Mouse (Mus musculus) MEL (cell line): ENCODE measurements around the gene Ddx1. TPM values are rescaled to one million over a fixed set of nuclear protein-coding genes. Genes with fewer than 3 reads are reported as not detected.

Experiments
- DNase-seq: peaks from one replicate; pipeline ENCODE4 v3.0.0; 2011; ENCODE audit warnings: low read depth, low spot score
- H3K27ac ChIP-seq: 2 replicates; pipeline ENCODE4 v1.5.1; 2012; ENCODE audit warnings: low read depth, mild to moderate bottlenecking, control low read depth, low read length, moderate library complexity; ENCODE audit not compliant: control insufficient read depth
- H3K27me3 ChIP-seq, 2 experiments: fragments of 150-350 bp in 1 of 2; sonication (generic) in 1 of 2; 2 replicates each; pipeline ENCODE4 v1.6.1; 2012; ENCODE audit warnings: low read length in 2 of 2, mild to moderate bottlenecking in 2 of 2, improper control_type of control experiment in 1 of 2, moderate library complexity in 1 of 2; ENCODE audit not compliant: insufficient read depth in 2 of 2, control insufficient read depth in 1 of 2
- H3K36me3 ChIP-seq, 2 experiments: 2 replicates each; pipeline ENCODE4 v1.6.1; 2012 to 2014; ENCODE audit warnings: low read length in 2 of 2, improper control_type of control experiment in 1 of 2, inconsistent platforms in 1 of 2, mild to moderate bottlenecking in 1 of 2; ENCODE audit not compliant: insufficient read depth in 2 of 2, control insufficient read depth in 1 of 2
- H3K4me1 ChIP-seq, 2 experiments: fragments of 150-350 bp in 1 of 2; sonication (generic) in 1 of 2; 2 replicates each; pipeline ENCODE4 v1.6.1; 2012; ENCODE audit warnings: low read length in 2 of 2, improper control_type of control experiment in 1 of 2, mild to moderate bottlenecking in 1 of 2; ENCODE audit not compliant: insufficient read depth in 2 of 2, control insufficient read depth in 1 of 2
- H3K4me3 ChIP-seq, 2 experiments: fragments of 150-350 bp in 1 of 2; sonication (generic) in 1 of 2; 2 replicates each; pipeline ENCODE4 v1.5.1; 2012; ENCODE audit warnings: low read depth in 2 of 2, low read length in 2 of 2, mild to moderate bottlenecking in 2 of 2, moderate library complexity in 2 of 2, control low read depth in 1 of 2, improper control_type of control experiment in 1 of 2; ENCODE audit not compliant: control insufficient read depth in 1 of 2, insufficient read depth in 1 of 2
- H3K79me2 ChIP-seq: 2 replicates; pipeline ENCODE4 v1.6.1; 2012; ENCODE audit warnings: mild to moderate bottlenecking, low read length, moderate library complexity; ENCODE audit not compliant: control insufficient read depth, poor library complexity, insufficient read depth
- H3K9ac ChIP-seq: 2 replicates; pipeline ENCODE4 v1.6.1; 2012; ENCODE audit warnings: low read depth, mild to moderate bottlenecking, control low read depth, low read length, moderate library complexity; ENCODE audit not compliant: control insufficient read depth, poor library complexity, severe bottlenecking
- H3K9me3 ChIP-seq: fragments of 150-350 bp; sonication (generic); replicated peaks from 2 replicates; pipeline ENCODE4 v1.6.1; 2012; ENCODE audit warnings: mild to moderate bottlenecking, low read length, improper control_type of control experiment, moderate library complexity; ENCODE audit not compliant: insufficient read depth
- CHD1 ChIP-seq: IDR thresholded peaks from 2 replicates; pipeline ENCODE4 v1.6.1; 2012; ENCODE audit warnings: low read depth, mild to moderate bottlenecking, inconsistent platforms, low read length, improper control_type of control experiment
- CHD2 ChIP-seq: IDR thresholded peaks from 2 replicates; pipeline ENCODE4 v1.6.1; 2011; ENCODE audit warnings: low read length, improper control_type of control experiment
- CTCF ChIP-seq, 3 experiments: IDR thresholded peaks in 2 of 3; conservative IDR thresholded peaks in 1 of 3; 2 replicates each; pipeline ENCODE4 v1.5.1; 2011 to 2012; ENCODE audit warnings: low read length in 3 of 3, low read depth in 2 of 3, mild to moderate bottlenecking in 2 of 3, improper control_type of control experiment in 1 of 3, inconsistent platforms in 1 of 3, mixed read lengths in 1 of 3, moderate library complexity in 1 of 3; ENCODE audit not compliant: control insufficient read depth in 1 of 3, insufficient read depth in 1 of 3, poor library complexity in 1 of 3, severe bottlenecking in 1 of 3
- E2F4 ChIP-seq: IDR thresholded peaks from 2 replicates; pipeline ENCODE4 v1.6.1; 2011; ENCODE audit warnings: low read depth, low read length, improper control_type of control experiment, borderline replicate concordance
- ELF1 ChIP-seq: IDR thresholded peaks from 2 replicates; pipeline ENCODE4 v1.6.1; 2014; ENCODE audit warnings: low read depth, mild to moderate bottlenecking, inconsistent platforms, low read length, improper control_type of control experiment, moderate library complexity
- EP300 ChIP-seq, 2 experiments: IDR thresholded peaks; 2 replicates each; pipeline ENCODE4 v1.6.1; 2011; ENCODE audit warnings: improper control_type of control experiment in 2 of 2, low read length in 2 of 2, low read depth in 1 of 2, mild to moderate bottlenecking in 1 of 2
- ETS1 ChIP-seq: IDR thresholded peaks from 2 replicates; pipeline ENCODE4 v1.6.1; 2012; ENCODE audit warnings: low read depth, mild to moderate bottlenecking, inconsistent platforms, low read length, improper control_type of control experiment, moderate library complexity
- GATA1 ChIP-seq: IDR thresholded peaks from 2 replicates; pipeline ENCODE4 v1.6.1; 2011; ENCODE audit warnings: low read depth, low read length, improper control_type of control experiment
- HCFC1 ChIP-seq: IDR thresholded peaks from 2 replicates; pipeline ENCODE4 v1.6.1; 2012; ENCODE audit warnings: low read depth, mild to moderate bottlenecking, inconsistent platforms, low read length, improper control_type of control experiment, moderate library complexity
- KAT2A ChIP-seq: conservative IDR thresholded peaks from 2 replicates; pipeline ENCODE4 v1.6.1; 2012; ENCODE audit warnings: low read depth, low read length, improper control_type of control experiment, inconsistent platforms
- MAFK ChIP-seq: IDR thresholded peaks from 2 replicates; pipeline ENCODE4 v1.6.1; 2011; ENCODE audit warnings: low read depth, mild to moderate bottlenecking, low read length, improper control_type of control experiment, borderline replicate concordance
- MAX ChIP-seq: IDR thresholded peaks from 2 replicates; pipeline ENCODE4 v1.6.1; 2011; ENCODE audit warnings: low read length, improper control_type of control experiment
- MAZ ChIP-seq: IDR thresholded peaks from 2 replicates; pipeline ENCODE4 v1.6.1; 2012; ENCODE audit warnings: low read depth, mild to moderate bottlenecking, inconsistent platforms, low read length, improper control_type of control experiment
- MXI1 ChIP-seq: IDR thresholded peaks from 2 replicates; pipeline ENCODE4 v1.6.1; 2011; ENCODE audit warnings: mild to moderate bottlenecking, low read depth, low read length, improper control_type of control experiment
- MYB ChIP-seq: IDR thresholded peaks from 2 replicates; pipeline ENCODE4 v1.6.1; 2011; ENCODE audit warnings: mild to moderate bottlenecking, low read depth, low read length, improper control_type of control experiment
- NELFE ChIP-seq: IDR thresholded peaks from 2 replicates; pipeline ENCODE4 v1.6.1; 2011; ENCODE audit warnings: low read depth, low read length, improper control_type of control experiment
- NRF1 ChIP-seq: IDR thresholded peaks from 2 replicates; pipeline ENCODE4 v1.6.1; 2014; ENCODE audit warnings: low read depth, mild to moderate bottlenecking, inconsistent platforms, low read length, improper control_type of control experiment, moderate library complexity; ENCODE audit not compliant: poor library complexity, insufficient read depth, severe bottlenecking
- POLR2A ChIP-seq, 2 experiments: IDR thresholded peaks; 2 replicates each; pipeline ENCODE4 v1.6.1; 2011 to 2012; ENCODE audit warnings: low read length in 2 of 2, mild to moderate bottlenecking in 2 of 2, control low read depth in 1 of 2, improper control_type of control experiment in 1 of 2, low read depth in 1 of 2, moderate library complexity in 1 of 2; ENCODE audit not compliant: control insufficient read depth in 1 of 2, insufficient read depth in 1 of 2, poor library complexity in 1 of 2
- POLR2AphosphoS2 ChIP-seq: IDR thresholded peaks from 2 replicates; pipeline ENCODE4 v1.6.1; 2011; ENCODE audit warnings: low read length, improper control_type of control experiment
- POLR2AphosphoS5 ChIP-seq: IDR thresholded peaks from 2 replicates; pipeline ENCODE4 v1.6.1; 2012; ENCODE audit warnings: low read depth, borderline replicate concordance, mild to moderate bottlenecking, inconsistent platforms, low read length, moderate library complexity, mixed read lengths
- RAD21 ChIP-seq: IDR thresholded peaks from 2 replicates; pipeline ENCODE4 v1.6.1; 2011; ENCODE audit warnings: mild to moderate bottlenecking, low read depth, low read length, improper control_type of control experiment
- RCOR1 ChIP-seq: IDR thresholded peaks from 2 replicates; pipeline ENCODE4 v1.6.1; 2012; ENCODE audit warnings: low read depth, mild to moderate bottlenecking, inconsistent platforms, low read length, improper control_type of control experiment
- SIN3A ChIP-seq: IDR thresholded peaks from 2 replicates; pipeline ENCODE4 v1.6.1; 2012; ENCODE audit warnings: low read length, improper control_type of control experiment, inconsistent platforms
- SMC3 ChIP-seq: IDR thresholded peaks from 2 replicates; pipeline ENCODE4 v1.6.1; 2011; ENCODE audit warnings: low read depth, low read length, improper control_type of control experiment
- TBP ChIP-seq: IDR thresholded peaks from 2 replicates; pipeline ENCODE4 v1.8.0; 2011; ENCODE audit warnings: low read depth, low read length, improper control_type of control experiment
- UBTF ChIP-seq: IDR thresholded peaks from 2 replicates; pipeline ENCODE4 v1.6.1; 2012; ENCODE audit warnings: low read depth, mild to moderate bottlenecking, inconsistent platforms, low read length, improper control_type of control experiment, moderate library complexity, borderline replicate concordance; ENCODE audit not compliant: insufficient read depth
- ZC3H11A ChIP-seq: IDR thresholded peaks from 2 replicates; pipeline ENCODE4 v1.6.1; 2012; ENCODE audit warnings: low read depth, mild to moderate bottlenecking, inconsistent platforms, low read length, improper control_type of control experiment
- ZKSCAN1 ChIP-seq: IDR thresholded peaks from 2 replicates; pipeline ENCODE4 v1.6.1; 2012; ENCODE audit warnings: low read depth, mild to moderate bottlenecking, inconsistent platforms, low read length, improper control_type of control experiment, moderate library complexity
- ZMIZ1 ChIP-seq: IDR thresholded peaks from 2 replicates; pipeline ENCODE4 v1.6.1; 2012; ENCODE audit warnings: low read depth, mild to moderate bottlenecking, inconsistent platforms, low read length, improper control_type of control experiment, moderate library complexity
- polyA plus RNA-seq, 2 experiments: library from polyadenylated mRNA; stranded (reverse) in 1 of 2; unstranded in 1 of 2; fragments of >175 nt in 1 of 2; fragments of >200 nt in 1 of 2; gene quantifications; 2 replicates each; pipeline versions ENCODE4 v1.2.1 to v1.2.4; 2012; ENCODE audit warnings: low replicate concordance in 2 of 2, low read depth in 1 of 2; ENCODE audit not compliant: insufficient read length in 2 of 2, insufficient read depth in 1 of 2, missing spikeins in 1 of 2
- total RNA-seq: library from RNA; depleted of rRNA; stranded (reverse); fragments of 300-350 nt; gene quantifications from 2 replicates; pipeline ENCODE4 v1.2.3, GENCODE M21; 2012

Ddx1 gene
- total and polyA plus RNA-seq, 3 experiments = 75.4 to 1,375 (median 134) TPM

GRCm38 (mm10) chr12:13269570-13270390 is 20.8 kb upstream of the Ddx1 start:
- Histone ChIP-seq H3K4me1 (peaks cover 3 to 9% of the 10 kb centered on the region in 2 experiments; a peak in 3 of 4 replicates), H3K9me3 (no peaks in the 10 kb centered on the region), H3K79me2 (peaks cover 13% of the 10 kb centered on the region), H3K27ac (peak overlapping the region; percentile 71), H3K9ac (peak overlapping the region; percentile 95)
- DNase-seq = peak; percentile 62
- TF ChIP-seq EP300 (IDR thresholded peaks at IDR 0.05; ENCODE audit: low read depth in 1 of 2, low read length in 2 of 2) (no peak), UBTF (no peak), ZKSCAN1 (no peak), HCFC1 (no peak), MXI1 (no peak; the same call in 1 of the 2 replicates), POLR2AphosphoS5 (no peak), MAX (no peak; the same call in 1 of the 2 replicates), CHD1 (no peak), ELF1 (no peak), CTCF (IDR thresholded peaks at IDR 0.05 in 2 of 3, conservative IDR thresholded peaks at IDR 0.05 in 1 of 3; ENCODE audit: control insufficient read depth in 1 of 3, insufficient read depth in 1 of 3, low read depth in 2 of 3, low read length in 3 of 3, poor library complexity in 1 of 3, severe bottlenecking in 1 of 3) (no peak), MYB (no peak), GATA1 (no peak), RAD21 (no peak), KAT2A (no peak), CHD2 (no peak), SMC3 (no peak)
- TF ChIP-seq, all 39 proteins: peak for 0
- peaks cover 2 to 8% of the 10 kb centered on the region in 2 experiments; a peak in 2 of 4 replicates for H3K36me3 ChIP-seq
- peak overlapping the region; percentile 73 to 94 for H3K4me3 ChIP-seq
- no peaks in the 10 kb centered on the region for H3K27me3 ChIP-seq

DNA sequence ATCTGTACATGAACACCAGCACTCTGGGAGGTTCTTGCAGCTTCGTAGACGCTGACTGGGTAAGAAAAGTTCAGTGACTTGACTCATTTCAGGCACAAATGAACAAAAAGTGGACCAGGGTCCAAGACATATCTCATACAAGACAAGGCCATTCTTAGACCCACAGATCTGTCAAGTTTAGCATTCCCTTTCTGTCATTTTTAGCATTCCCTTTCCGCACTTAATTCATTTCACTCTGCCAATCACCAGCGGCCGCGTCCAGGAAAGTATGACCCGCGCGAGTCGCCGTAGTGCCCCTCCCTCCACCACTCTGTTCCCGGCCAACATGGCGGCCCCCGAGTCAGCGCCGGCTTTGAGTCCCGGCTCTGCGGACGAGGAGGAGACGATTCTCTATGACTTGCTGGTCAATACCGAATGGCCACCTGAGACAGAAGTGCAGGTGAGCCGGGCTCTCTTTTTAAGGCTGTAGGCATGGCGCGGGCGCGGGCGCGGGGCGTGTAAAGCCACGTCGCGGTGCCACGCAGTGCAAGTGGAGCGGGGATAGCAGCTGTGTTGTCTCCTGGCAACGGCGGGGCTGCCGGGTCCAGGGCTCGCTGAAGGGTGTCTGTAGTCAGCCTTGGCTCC is 19.9 kb upstream of the Ddx1 start, which contains the start of gene Nbas:
Nbas (plus strand) TSS at position 308 of the 624 bp plus-strand sequence.
- Histone ChIP-seq H3K9ac (peak within 1 kb of the TSS; percentile 95), H3K27me3 (no peaks in the 10 kb centered on the region), H3K4me3 (peak within 1 kb of the TSS; percentile 73 to 94), H3K4me1 (peaks cover 3 to 9% of the 10 kb centered on the region in 2 experiments; a peak in 3 of 4 replicates), H3K79me2 (peaks cover 13% of the 10 kb centered on the region), H3K36me3 (peaks cover 2 to 8% of the 10 kb centered on the region in 2 experiments; a peak in 2 of 4 replicates), H3K9me3 (no peaks in the 10 kb centered on the region), H3K27ac (peak within 1 kb of the TSS; percentile 71)
- DNase-seq = peak; percentile 90
- no peak for TF ChIP-seq E2F4
- peak; percentile 85 for TF ChIP-seq HCFC1
- TF ChIP-seq NELFE = peak; percentile 82
- peak; percentile 71 for TF ChIP-seq SIN3A
- peak; percentile 76; the same call in 1 of the 2 replicates for TF ChIP-seq POLR2AphosphoS2
- peak; percentile 73; the same call in 1 of the 2 replicates for TF ChIP-seq MAZ
- 0 out of 2 replicates have a peak, but pooled peaks have one; percentile 29 for TF ChIP-seq ETS1
- TF ChIP-seq CHD2 = no peak
- peak; percentile 41; the same call in 1 of the 2 replicates for TF ChIP-seq KAT2A
- no peak for TF ChIP-seq NRF1
- no peak for TF ChIP-seq RCOR1
- no peak for TF ChIP-seq MAFK
- peak; percentile 71 to 75; a peak in 3 of 4 replicates for TF ChIP-seq POLR2A (IDR thresholded peaks at IDR 0.05; ENCODE audit: control insufficient read depth in 1 of 2, insufficient read depth in 1 of 2, low read depth in 1 of 2, low read length in 2 of 2, poor library complexity in 1 of 2)
- no peak for TF ChIP-seq POLR2AphosphoS5
- TF ChIP-seq ZMIZ1 = no peak; the same call in 1 of the 2 replicates
- TF ChIP-seq MAX = peak; percentile 45
- TF ChIP-seq ZC3H11A = no peak
- TF ChIP-seq TBP = peak; percentile 81
- peak; percentile 51; the same call in 1 of the 2 replicates for TF ChIP-seq ELF1
